Mouse (Mus musculus) liver, embryonic 11.5 days (tissue): ENCODE measurements at regions not wholly inside any gene's neighbourhood (a gene's known extent, or its start where the extent isn't known, plus 50 kb on each side); places are given as distances from the start of the nearest gene placed in this dataset.

Source experiments
- ATAC-seq: fragments of 200-750 bp; cut with Nextera tagmentation; replicated peaks from 2 replicates; pipeline ENCODE4 v1.8.0; 2017; ENCODE audit warnings: moderate number of reproducible peaks, mild to moderate bottlenecking, moderate TSS enrichment, moderate library complexity; ENCODE audit not compliant: low FRiP score
- DNase-seq: peaks from one replicate; pipeline ENCODE4 v3.0.0-alpha.2; 2017; ENCODE audit warnings: low spot score
- H3K27ac ChIP-seq: fragments of 300-500 bp; sonication (generic); 2 replicates; pipeline ENCODE4 v1.5.1; 2014; ENCODE audit warnings: mild to moderate bottlenecking, low read depth, low read length, control low read depth
- H3K27me3 ChIP-seq: fragments of 300-500 bp; sonication (generic); replicated peaks from 2 replicates; pipeline ENCODE4 v1.6.1; 2014; ENCODE audit warnings: low read length, mixed read lengths; ENCODE audit not compliant: control insufficient read depth, insufficient read depth
- H3K36me3 ChIP-seq: fragments of 300-500 bp; sonication (generic); 2 replicates; pipeline ENCODE4 v1.6.1; 2014; ENCODE audit warnings: mild to moderate bottlenecking, low read length, moderate library complexity, mixed read lengths; ENCODE audit not compliant: control insufficient read depth, insufficient read depth
- H3K4me1 ChIP-seq: fragments of 300-500 bp; sonication (generic); replicated peaks from 2 replicates; pipeline ENCODE4 v1.6.1; 2014; ENCODE audit warnings: low read length, mixed read lengths; ENCODE audit not compliant: control insufficient read depth, insufficient read depth
- H3K4me2 ChIP-seq: fragments of 300-500 bp; sonication (generic); 2 replicates; pipeline ENCODE4 v1.6.1; 2014; ENCODE audit warnings: mild to moderate bottlenecking, control low read depth, moderate library complexity
- H3K4me3 ChIP-seq: fragments of 300-500 bp; sonication (generic); 2 replicates; pipeline ENCODE4 v1.5.1; 2014; ENCODE audit warnings: low read depth, low read length, control low read depth
- H3K9ac ChIP-seq: fragments of 300-500 bp; sonication (generic); 2 replicates; pipeline ENCODE4 v1.6.1; 2014; ENCODE audit warnings: low read depth, low read length, control low read depth
- H3K9me3 ChIP-seq: fragments of 300-500 bp; sonication (generic); 2 replicates; pipeline ENCODE4 v1.6.1; 2016; ENCODE audit warnings: low read length, inconsistent platforms, mixed read lengths; ENCODE audit not compliant: control insufficient read depth
- WGBS: fragments of 180-500 bp; shearing (Covaris S2); extraction: QIAGEN DNeasy Blood & Tissue Kit; methylation state at CpG from one replicate; pipeline ENCODE4 v1.1.7; 2014; 5-methylcytosine and 5-hydroxymethylcytosine counted together

DNA sequence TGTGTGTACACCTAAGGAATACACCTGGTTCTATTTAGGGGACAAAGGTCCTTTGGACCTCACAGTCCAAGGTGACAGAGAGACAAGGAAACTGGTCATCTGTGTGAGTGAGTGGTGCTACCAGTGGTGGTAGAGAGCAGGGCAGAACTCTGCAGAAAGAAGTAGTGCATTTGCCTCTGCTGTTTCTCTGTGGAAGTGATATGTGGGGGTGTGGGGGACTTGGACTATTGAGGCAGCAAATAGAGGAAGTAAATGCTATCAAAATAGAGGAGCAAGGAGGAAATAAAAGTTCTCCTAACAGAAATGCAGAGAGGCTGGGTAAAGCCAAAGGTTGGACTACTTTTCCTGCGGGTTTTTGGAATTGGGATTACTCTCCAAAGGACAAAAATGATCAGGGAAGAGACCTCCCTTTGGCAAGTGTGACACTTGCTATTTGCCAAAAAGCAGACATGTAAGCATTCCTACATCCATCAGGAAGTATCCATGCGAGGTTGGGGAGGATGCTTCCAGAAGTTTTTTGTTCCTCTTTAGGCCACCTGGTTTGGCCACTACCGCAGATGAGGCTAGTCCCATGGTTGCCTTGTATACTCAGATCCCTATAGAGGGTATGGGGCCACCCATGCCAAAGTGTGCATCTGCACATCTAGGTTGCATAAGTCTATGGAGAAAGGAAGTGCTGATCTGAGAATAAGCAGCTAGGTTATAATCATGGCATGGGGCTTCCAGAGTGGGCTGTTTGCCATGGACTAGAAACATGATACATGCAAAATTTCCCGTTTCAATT is 285.0 kb upstream of the Klf4 start:
- Histone ChIP-seq H3K4me1 (no peaks in the 10 kb centered on the region), H3K4me3 (no peak overlapping the region), H3K9me3 (no peaks in the 10 kb centered on the region), H3K36me3 (no peaks in the 10 kb centered on the region), H3K4me2 (no peak overlapping the region), H3K27me3 (no peaks in the 10 kb centered on the region), H3K9ac (no peak overlapping the region), H3K27ac (no peak overlapping the region)
- WGBS = 79% methylated on average over 4 of the region's 4 CpGs
- no peak for ATAC-seq
- DNase-seq = no peak

DNA sequence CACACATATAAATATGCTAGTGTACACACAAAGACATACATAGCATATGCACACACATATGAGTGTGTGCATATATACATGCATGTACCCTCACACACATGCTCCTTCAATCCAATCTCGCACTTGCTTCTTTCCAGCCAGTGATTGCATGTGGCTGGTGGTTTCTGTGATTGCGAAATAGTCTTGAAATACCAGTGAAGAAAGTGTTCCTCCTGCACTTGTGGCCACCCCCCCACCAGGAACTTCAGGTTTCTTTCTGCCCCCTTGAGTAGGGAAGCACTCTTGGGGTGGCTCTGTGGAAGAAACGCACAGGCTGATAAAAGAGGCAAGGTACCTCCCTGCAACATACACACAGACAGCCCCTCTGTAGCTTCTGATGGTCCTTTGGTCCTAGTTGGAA is 283.6 kb upstream of the Klf4 start:
- H3K4me3 ChIP-seq = no peak overlapping the region
- H3K27ac ChIP-seq = no peak overlapping the region
- no peak overlapping the region for H3K4me2 ChIP-seq
- WGBS = 71% methylated on average over 3 of the region's 3 CpGs
- no peaks in the 10 kb centered on the region for H3K27me3 ChIP-seq
- DNase-seq (no peak), ATAC-seq (no peak)
- H3K36me3 ChIP-seq = no peaks in the 10 kb centered on the region
- no peaks in the 10 kb centered on the region for H3K4me1 ChIP-seq
- H3K9me3 ChIP-seq = no peaks in the 10 kb centered on the region
- no peak overlapping the region for H3K9ac ChIP-seq

DNA sequence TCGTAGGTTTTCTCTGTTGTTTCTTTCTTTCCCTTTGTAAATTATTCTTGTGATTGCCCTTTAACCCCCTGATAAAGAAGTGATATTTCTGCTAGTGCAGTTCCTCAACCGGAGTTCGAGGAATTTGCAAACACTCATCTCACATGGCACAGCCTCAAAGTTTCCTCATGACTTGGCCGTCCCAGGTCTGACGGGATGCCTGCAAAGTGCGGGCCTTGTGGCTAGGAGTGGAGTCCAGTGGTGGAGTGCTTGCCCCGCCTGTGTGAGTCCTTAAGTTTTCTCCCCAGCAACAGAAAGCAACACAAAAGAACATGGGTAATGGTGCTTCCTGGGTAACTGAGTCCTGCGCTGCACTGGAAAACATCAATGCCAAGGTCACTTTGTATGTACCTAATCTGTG is 280.6 kb upstream of the Klf4 start:
- ATAC-seq = no peak
- Histone ChIP-seq H3K4me1 (no peaks in the 10 kb centered on the region), H3K36me3 (no peaks in the 10 kb centered on the region), H3K4me2 (no peak overlapping the region), H3K27ac (no peak overlapping the region), H3K9ac (no peak overlapping the region), H3K9me3 (no peaks in the 10 kb centered on the region), H3K27me3 (no peaks in the 10 kb centered on the region), H3K4me3 (no peak overlapping the region)
- WGBS = 73% methylated on average over 8 of the region's 8 CpGs
- DNase-seq = no peak

DNA sequence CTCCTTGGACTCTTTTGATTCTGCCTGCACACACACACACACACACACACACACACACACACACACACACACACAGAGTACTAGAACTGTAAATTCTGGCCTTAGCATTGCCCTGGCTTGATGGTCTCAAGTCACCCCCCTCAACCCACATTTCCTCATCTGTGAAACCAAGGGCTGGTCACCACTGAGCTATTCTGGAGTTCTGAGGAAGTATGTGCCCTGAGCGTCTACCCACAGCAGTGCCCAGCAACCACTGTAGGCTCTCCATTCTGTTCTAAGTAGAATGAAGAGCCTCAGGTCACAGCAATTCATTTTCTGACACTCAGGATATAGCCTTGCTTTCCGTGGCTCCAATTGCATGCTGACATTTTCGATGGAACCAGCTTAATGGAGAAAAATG is 279.4 kb upstream of the Klf4 start:
- WGBS = 66% methylated on average over 3 of the region's 3 CpGs
- DNase-seq (no peak), ATAC-seq (no peak)
- H3K9me3 ChIP-seq = no peaks in the 10 kb centered on the region
- no peaks in the 10 kb centered on the region for H3K27me3 ChIP-seq
- no peaks in the 10 kb centered on the region for H3K36me3 ChIP-seq
- H3K4me2 ChIP-seq = no peak overlapping the region
- H3K4me1 ChIP-seq = no peaks in the 10 kb centered on the region
- no peak overlapping the region for H3K27ac ChIP-seq
- no peak overlapping the region for H3K4me3 ChIP-seq
- no peak overlapping the region for H3K9ac ChIP-seq

DNA sequence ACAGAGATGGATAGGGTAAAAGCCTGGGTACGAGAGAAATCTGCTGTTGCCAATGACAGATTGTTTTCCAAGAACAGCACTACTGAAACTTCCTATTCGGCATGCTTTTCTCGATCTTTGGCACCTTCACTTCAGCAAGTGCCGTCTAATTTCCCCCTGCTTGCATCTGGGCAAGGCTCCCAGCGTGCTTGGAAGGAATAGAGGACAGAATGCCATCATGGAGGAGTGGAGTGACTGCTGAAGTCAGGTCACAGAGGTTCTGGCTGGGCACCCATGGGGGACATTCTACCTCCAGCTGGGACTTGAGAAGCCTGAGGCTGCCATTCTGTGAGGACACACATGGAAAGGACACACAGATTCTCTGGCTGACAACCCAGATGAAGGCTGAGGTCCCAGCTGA is 276.2 kb upstream of the Klf4 start:
- Histone ChIP-seq H3K36me3 (no peaks in the 10 kb centered on the region), H3K9ac (no peak overlapping the region), H3K27ac (no peak overlapping the region), H3K9me3 (no peaks in the 10 kb centered on the region), H3K4me2 (no peak overlapping the region), H3K4me3 (no peak overlapping the region), H3K4me1 (no peaks in the 10 kb centered on the region), H3K27me3 (no peaks in the 10 kb centered on the region)
- WGBS = 71% methylated on average over 5 of the region's 5 CpGs
- no peak for DNase-seq
- no peak for ATAC-seq

DNA sequence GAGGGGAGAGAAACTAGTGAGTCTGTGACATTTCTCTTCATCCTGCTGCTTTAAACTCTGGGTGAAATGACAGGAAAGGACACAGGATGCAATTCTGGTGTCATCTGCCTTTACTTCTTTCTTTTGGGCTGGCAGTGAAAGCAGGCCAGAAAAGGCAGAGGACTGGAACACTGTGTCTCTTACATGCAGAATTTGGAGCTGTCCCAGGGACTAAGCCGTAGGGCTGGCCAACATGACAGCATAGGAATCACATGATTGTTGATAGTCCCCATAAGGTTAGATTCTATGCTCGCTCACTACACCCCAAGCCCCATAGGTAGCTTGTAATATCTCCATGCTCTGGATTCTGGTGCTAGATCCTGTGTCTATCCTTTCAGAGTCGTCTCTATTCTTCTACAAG is 274.5 kb upstream of the Klf4 start:
- Histone ChIP-seq H3K27ac (no peak overlapping the region), H3K9ac (no peak overlapping the region), H3K36me3 (no peaks in the 10 kb centered on the region), H3K9me3 (no peaks in the 10 kb centered on the region), H3K4me3 (no peak overlapping the region), H3K27me3 (no peaks in the 10 kb centered on the region), H3K4me2 (no peak overlapping the region), H3K4me1 (no peaks in the 10 kb centered on the region)
- no peak for DNase-seq
- 68% methylated on average over 3 of the region's 3 CpGs for WGBS
- no peak for ATAC-seq

DNA sequence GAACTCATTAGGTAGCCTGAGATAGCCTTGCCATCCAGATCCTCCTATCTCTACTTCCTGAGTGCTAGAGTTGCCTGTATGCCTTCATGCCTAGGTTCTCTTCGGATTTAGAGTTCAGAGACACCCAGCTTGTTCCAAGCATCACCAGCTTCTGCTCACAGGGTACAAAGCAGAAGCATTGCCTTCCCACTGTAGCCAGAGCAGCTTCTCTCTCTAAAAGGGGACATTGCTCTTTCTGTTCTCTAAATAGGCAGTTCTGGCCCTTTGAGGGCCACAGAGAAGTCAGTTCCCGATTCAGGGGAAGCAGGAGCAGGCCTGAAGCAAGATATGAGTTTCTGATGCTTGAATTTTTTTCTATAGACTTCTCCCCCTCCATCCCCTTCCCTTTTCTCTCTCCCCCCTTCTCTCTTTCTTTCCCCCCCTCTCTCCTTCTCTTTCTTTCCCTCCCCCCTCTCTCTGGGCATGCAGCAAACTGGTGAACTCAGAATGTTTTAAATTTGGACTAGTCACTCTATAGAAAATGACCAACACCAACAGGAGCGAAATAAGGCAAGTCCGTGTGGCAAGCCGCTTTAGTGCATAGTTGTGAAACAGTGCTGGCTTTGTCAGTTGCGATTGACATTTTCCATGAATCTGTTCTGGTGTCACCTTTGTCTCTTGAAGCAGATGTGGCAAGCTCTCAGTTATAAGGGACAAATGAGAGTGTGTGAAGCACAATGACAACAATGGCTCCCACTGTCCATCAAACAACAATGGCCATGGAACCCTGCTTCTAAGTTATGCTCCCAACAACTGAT is 273.2 kb upstream of the Klf4 start:
- Histone ChIP-seq H3K4me1 (no peaks in the 10 kb centered on the region), H3K27ac (no peak overlapping the region), H3K4me2 (no peak overlapping the region), H3K36me3 (no peaks in the 10 kb centered on the region), H3K9ac (no peak overlapping the region), H3K9me3 (no peaks in the 10 kb centered on the region), H3K27me3 (no peaks in the 10 kb centered on the region), H3K4me3 (no peak overlapping the region)
- 78% methylated on average over 6 of the region's 6 CpGs for WGBS
- ATAC-seq (no peak), DNase-seq (no peak)

DNA sequence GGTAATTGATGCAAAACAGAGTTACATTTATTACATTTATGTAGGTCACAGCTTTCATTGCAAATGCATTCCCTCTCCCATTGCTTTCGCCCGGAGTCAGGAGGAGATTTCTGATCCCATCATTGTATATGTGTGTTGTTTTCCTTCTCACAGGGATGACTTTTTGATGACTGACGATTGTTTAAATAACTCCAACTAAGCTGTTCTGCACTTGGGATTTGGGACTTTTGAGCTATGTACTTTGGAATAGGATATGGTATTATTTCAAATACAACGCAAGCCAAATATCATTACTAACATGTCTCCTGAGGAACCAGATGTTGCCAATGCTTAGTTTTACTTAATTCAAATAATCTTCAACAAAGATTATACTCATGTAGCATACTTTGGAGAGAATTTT is 269.8 kb upstream of the Klf4 start:
- no peak overlapping the region for H3K9ac ChIP-seq
- 84% methylated on average over 4 of the region's 4 CpGs for WGBS
- H3K27me3 ChIP-seq = no peaks in the 10 kb centered on the region
- H3K4me1 ChIP-seq = no peaks in the 10 kb centered on the region
- ATAC-seq = no peak
- H3K27ac ChIP-seq = no peak overlapping the region
- no peaks in the 10 kb centered on the region for H3K36me3 ChIP-seq
- H3K4me2 ChIP-seq = no peak overlapping the region
- no peaks in the 10 kb centered on the region for H3K9me3 ChIP-seq
- H3K4me3 ChIP-seq = no peak overlapping the region
- DNase-seq = no peak

DNA sequence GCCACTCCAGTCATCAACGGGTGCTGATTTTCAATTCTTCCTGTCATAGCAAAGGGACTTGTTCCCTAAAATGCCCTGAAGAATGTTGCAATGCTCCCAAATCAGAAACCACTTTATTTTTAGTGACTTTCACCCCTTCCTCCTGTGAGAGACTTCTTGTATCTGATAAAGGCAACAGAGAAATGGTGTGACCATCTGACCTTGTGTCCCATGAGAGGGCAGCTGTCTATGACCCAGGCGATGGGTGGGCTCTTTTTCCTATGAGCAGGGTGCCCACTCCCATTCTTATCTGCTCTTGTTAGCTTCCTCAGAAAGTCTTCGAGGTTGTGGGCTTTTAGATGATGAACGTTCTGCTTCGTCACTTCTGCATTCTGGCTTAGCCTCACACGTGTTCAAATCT is 265.8 kb upstream of the Klf4 start:
- no peaks in the 10 kb centered on the region for H3K4me1 ChIP-seq
- H3K4me3 ChIP-seq = no peak overlapping the region
- no peaks in the 10 kb centered on the region for H3K27me3 ChIP-seq
- H3K9me3 ChIP-seq = no peaks in the 10 kb centered on the region
- ATAC-seq (no peak), DNase-seq (no peak)
- H3K36me3 ChIP-seq = no peaks in the 10 kb centered on the region
- no peak overlapping the region for H3K4me2 ChIP-seq
- H3K27ac ChIP-seq = no peak overlapping the region
- H3K9ac ChIP-seq = no peak overlapping the region
- 53% methylated on average over 6 of the region's 6 CpGs for WGBS
